Mouse (Mus musculus): Measurements from ENCODE around the gene Nr4a3. TPM values are rescaled to one million over a fixed set of nuclear protein-coding genes. Genes with fewer than 3 reads are reported as not detected.

The Nr4a3 gene
- total and polyA plus RNA-seq, 3 experiments = 1.7 to 6.7 (median 5.3) TPM

DNA sequence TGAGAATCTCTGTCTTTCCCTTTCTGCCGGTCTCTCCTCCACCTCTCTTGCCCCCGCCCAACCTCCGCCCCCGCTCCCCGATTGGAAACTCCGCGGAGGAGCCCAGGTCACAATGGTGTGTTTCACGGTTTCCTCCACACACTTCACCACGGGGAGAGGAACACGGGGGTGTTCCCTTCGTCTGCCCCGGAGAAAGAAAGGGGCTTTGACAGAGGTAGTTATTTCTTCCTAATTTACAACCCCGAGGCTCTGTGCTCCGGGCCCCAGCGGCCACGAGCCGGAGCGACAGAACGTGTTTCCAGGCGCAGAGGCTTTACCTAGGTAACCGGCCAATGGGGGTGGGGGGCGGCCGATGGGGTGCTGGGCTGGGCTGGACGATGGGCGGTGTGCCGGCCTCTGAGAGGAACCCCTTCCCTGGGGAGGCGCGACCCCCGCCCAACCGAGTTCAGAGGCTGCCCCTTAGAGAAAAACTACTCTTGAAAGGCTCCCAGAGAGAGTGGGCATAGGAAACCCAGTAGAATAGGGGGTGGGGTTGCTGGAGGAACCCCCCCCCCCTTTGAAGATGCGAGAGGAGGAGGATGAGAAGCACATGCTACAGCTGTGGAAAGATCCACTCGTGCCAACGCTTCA is 2.3 kb downstream of the Nr4a3 start:
- H3K27me3 ChIP-seq (ENCODE audit: control insufficient read depth, insufficient read depth, low read length) = peaks cover 6% of the 10 kb centered on the region
- intact Hi-C loops (cut with DNase I) = no loop called here
- H3K9ac ChIP-seq (ENCODE audit: low read depth, low read length) = peak overlapping the region; percentile 35; the same call in 1 of the 2 replicates
- no peak overlapping the region for H3K27ac ChIP-seq
- no peaks in the 10 kb centered on the region for H3K79me2 ChIP-seq (replicated peaks; ENCODE audit: control insufficient read depth, insufficient read depth, low read length)
- H3K4me3 ChIP-seq = peak overlapping the region; percentile 72
- TF ChIP-seq POLR2A (IDR thresholded peaks at IDR 0.05; ENCODE audit: insufficient read depth, low read depth, low read length) (no peak), EP300 (IDR thresholded peaks at IDR 0.05; ENCODE audit: insufficient read depth, low read depth, low read length) (no peak), CTCF (IDR thresholded peaks at IDR 0.05) (no peak)
- no peaks in the 10 kb centered on the region for H3K4me1 ChIP-seq (ENCODE audit: control insufficient read depth, insufficient read depth, low read length)
- no peaks in the 10 kb centered on the region for H3K36me3 ChIP-seq (ENCODE audit: control insufficient read depth, insufficient read depth, low read length)
- 2% methylated on average over 33 of the region's 33 CpGs for WGBS
- peak; percentile 30 to 41 for DNase-seq

DNA sequence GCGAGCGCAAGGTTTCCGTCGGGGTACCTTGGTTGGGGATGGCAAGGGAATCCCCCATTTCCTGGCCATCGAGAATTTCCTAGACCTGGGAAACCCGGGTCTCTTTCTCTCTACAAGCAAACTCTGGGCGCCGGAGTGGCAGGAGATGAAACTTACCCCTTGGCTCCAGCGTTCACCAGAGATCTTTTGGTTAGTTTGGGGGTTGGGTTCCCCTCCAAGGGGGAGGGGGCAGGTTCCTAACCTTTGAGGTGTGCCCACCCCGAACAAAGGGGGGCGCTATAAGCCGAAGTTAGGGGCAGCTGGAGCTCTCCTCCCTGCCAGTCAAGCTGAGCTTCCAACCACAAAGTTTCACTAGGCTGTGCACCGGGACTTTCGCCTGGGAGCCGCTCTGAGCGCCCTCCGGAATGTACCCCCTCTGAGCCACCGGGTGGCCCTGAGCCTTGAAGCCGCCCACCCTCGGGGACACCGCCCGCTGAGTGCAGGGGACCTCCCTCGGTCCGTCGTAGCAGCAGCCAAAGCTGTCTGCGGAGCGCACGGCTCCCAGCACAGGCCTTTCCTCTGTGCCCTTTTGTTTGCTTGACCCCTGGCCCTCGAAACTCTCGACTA is 2.9 kb downstream of the Nr4a3 start:
- WGBS = 10% methylated on average over 30 of the region's 30 CpGs
- Histone ChIP-seq H3K4me3 (peak overlapping the region; percentile 72), H3K79me2 (replicated peaks; ENCODE audit: control insufficient read depth, insufficient read depth, low read length) (no peaks in the 10 kb centered on the region), H3K9ac (ENCODE audit: low read depth, low read length) (no peak overlapping the region), H3K27me3 (ENCODE audit: control insufficient read depth, insufficient read depth, low read length) (peaks cover 6% of the 10 kb centered on the region), H3K36me3 (ENCODE audit: control insufficient read depth, insufficient read depth, low read length) (no peaks in the 10 kb centered on the region), H3K4me1 (ENCODE audit: control insufficient read depth, insufficient read depth, low read length) (no peaks in the 10 kb centered on the region), H3K27ac (no peak overlapping the region)
- intact Hi-C loops (cut with DNase I) = no loop called here
- TF ChIP-seq CTCF (IDR thresholded peaks at IDR 0.05) = peak; percentile 37
- no peak for TF ChIP-seq EP300 (IDR thresholded peaks at IDR 0.05; ENCODE audit: insufficient read depth, low read depth, low read length)
- DNase-seq = peak; percentile 24 to 42

DNA sequence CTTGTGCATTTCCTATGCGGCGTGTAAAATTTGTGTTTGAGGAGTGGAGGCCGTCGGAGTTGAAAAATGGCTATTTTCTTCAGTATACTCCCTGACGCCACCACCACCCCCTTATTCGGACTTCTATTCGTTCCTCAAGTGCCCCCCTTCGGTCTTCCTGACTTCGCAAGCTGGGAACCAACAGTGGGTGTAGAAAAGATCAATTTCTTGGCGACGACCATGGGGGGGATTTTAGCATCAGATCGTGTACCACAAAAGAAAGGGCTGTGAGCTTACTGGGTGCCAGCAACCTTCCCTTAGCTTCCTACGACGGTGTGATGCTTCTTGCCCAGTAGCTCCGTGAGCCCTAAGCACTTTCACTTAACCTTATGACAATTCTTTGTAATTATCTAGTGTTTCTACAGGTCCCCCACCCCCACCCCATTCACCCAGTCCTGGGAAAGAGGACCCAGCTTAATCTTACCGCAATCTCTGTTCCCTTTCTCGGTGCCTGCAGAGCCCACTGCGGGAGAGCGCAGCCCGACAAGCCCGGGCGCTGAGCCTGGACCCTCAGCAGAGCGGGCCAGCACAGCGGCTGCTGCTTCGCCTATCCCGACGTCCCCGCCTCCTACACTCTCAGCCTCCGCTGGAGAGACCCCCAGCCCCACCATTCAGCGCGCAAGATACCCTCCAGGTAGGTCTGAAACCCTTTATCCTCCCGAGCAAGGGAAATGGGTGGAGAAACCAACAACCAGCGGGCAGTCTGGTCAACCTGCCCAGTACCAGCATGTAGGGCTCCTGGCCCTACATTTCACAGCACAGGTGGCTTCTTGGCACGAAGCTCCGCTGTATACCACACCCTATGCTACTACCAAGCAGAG is 3.7 kb downstream of the Nr4a3 start:
- Histone ChIP-seq H3K4me1 (ENCODE audit: control insufficient read depth, insufficient read depth, low read length) (no peaks in the 10 kb centered on the region), H3K36me3 (ENCODE audit: control insufficient read depth, insufficient read depth, low read length) (no peaks in the 10 kb centered on the region), H3K27me3 (ENCODE audit: control insufficient read depth, insufficient read depth, low read length) (peaks cover 6% of the 10 kb centered on the region), H3K4me3 (no peak overlapping the region), H3K79me2 (replicated peaks; ENCODE audit: control insufficient read depth, insufficient read depth, low read length) (no peaks in the 10 kb centered on the region), H3K27ac (no peak overlapping the region), H3K9ac (ENCODE audit: low read depth, low read length) (no peak overlapping the region)
- TF ChIP-seq CTCF (IDR thresholded peaks at IDR 0.05) (no peak), POLR2A (IDR thresholded peaks at IDR 0.05; ENCODE audit: insufficient read depth, low read depth, low read length) (no peak), EP300 (IDR thresholded peaks at IDR 0.05; ENCODE audit: insufficient read depth, low read depth, low read length) (no peak)
- intact Hi-C loops (cut with DNase I) = no loop called here
- WGBS = 60% methylated on average over 35 of the region's 35 CpGs
- no peak for DNase-seq

DNA sequence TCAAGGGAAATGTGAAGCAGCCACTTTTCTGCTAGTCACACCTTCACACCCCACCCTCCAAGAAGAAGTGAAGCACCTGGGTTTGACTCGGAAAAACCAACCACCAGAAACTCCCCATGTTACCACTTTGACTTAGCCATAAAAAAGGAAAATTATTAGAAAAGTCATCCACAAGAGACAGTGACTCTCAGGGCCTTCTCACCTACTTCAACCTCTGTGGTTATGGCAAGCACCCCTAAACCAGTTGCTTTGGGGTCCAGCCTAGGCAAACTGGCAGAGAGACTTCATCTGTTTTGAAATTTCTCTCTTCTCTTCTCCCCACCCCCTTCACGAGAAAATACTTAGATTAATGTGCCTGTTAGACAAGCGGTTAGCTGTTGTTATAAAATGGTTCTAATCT is 5.1 kb downstream of the Nr4a3 start:
- no peak overlapping the region for H3K9ac ChIP-seq (ENCODE audit: low read depth, low read length)
- WGBS = 92% methylated on average over 3 of the region's 3 CpGs
- H3K27ac ChIP-seq = no peak overlapping the region
- no peaks in the 10 kb centered on the region for H3K36me3 ChIP-seq (ENCODE audit: control insufficient read depth, insufficient read depth, low read length)
- no peak overlapping the region for H3K4me3 ChIP-seq
- intact Hi-C loops (cut with DNase I) = no loop called here
- no peak for TF ChIP-seq POLR2A (IDR thresholded peaks at IDR 0.05; ENCODE audit: insufficient read depth, low read depth, low read length)
- no peaks in the 10 kb centered on the region for H3K4me1 ChIP-seq (ENCODE audit: control insufficient read depth, insufficient read depth, low read length)
- peaks cover 6% of the 10 kb centered on the region for H3K27me3 ChIP-seq (ENCODE audit: control insufficient read depth, insufficient read depth, low read length)
- H3K79me2 ChIP-seq (replicated peaks; ENCODE audit: control insufficient read depth, insufficient read depth, low read length) = no peaks in the 10 kb centered on the region
- DNase-seq = no peak

DNA sequence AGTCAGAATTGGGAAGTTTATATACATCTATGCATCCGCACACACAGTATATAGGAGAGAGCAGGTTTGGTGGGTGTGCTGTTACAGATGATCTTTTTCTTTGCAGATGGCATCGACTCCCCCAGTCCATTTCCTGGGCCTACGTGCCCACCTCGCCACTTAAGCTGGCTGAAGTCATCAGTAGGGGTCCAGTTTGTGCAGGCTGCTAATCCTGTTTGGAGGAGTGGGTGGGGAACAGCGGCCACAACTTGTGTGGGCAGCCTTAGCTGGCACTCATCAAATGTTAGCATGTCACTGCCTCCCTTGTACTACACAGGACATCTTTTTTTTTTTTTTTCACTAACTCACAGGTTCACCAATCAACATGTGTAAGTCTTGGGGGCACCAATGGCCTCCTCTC is 5.5 kb downstream of the Nr4a3 start:
- H3K9ac ChIP-seq (ENCODE audit: low read depth, low read length) = no peak overlapping the region
- no peaks in the 10 kb centered on the region for H3K36me3 ChIP-seq (ENCODE audit: control insufficient read depth, insufficient read depth, low read length)
- WGBS = 85% methylated on average over 5 of the region's 5 CpGs
- H3K27me3 ChIP-seq (ENCODE audit: control insufficient read depth, insufficient read depth, low read length) = peaks cover 6% of the 10 kb centered on the region
- no peaks in the 10 kb centered on the region for H3K79me2 ChIP-seq (replicated peaks; ENCODE audit: control insufficient read depth, insufficient read depth, low read length)
- H3K27ac ChIP-seq = no peak overlapping the region
- no peak for TF ChIP-seq EP300 (IDR thresholded peaks at IDR 0.05; ENCODE audit: insufficient read depth, low read depth, low read length)
- TF ChIP-seq POLR2A (IDR thresholded peaks at IDR 0.05; ENCODE audit: insufficient read depth, low read depth, low read length) = no peak
- no peak for TF ChIP-seq CTCF (IDR thresholded peaks at IDR 0.05)
- intact Hi-C loops (cut with DNase I) = no loop called here
- no peaks in the 10 kb centered on the region for H3K4me1 ChIP-seq (ENCODE audit: control insufficient read depth, insufficient read depth, low read length)
- DNase-seq = no peak
- H3K4me3 ChIP-seq = no peak overlapping the region

Data from heart, adult 2 months (tissue).